In genomic region chr2:30846723-30847122, GRCm38 (mm10) we compare ENCODE assay signal across 15 mouse cellular contexts. TPM values are rescaled to one million over a fixed set of nuclear protein-coding genes. Genes with fewer than 3 reads are reported as not detected.
DNase-seq lines count a peak whose midpoint lies in the region; ATAC-seq and TF ChIP-seq lines count a peak whose summit lies in the region.
"Had no signal": no experiment of that assay in that cellular context is flagged by ENCODE, and none has a peak within 500 bp of the region (broad histone marks: within the 10 kb centered on the region; RNA-seq: fewer than 3 reads in every experiment).

No protein-coding gene starts in this region.

- intact Hi-C loops in heart, postnatal 25 days (cut with DNase I) = no loop called here

- peaks cover 2% of the 10 kb centered on the region; the same call in 1 of the 2 replicates for H3K27me3 ChIP-seq in heart, embryonic 16.5 days (ENCODE audit: control insufficient read depth, insufficient read depth, low read length)
- peaks cover 39% of the 10 kb centered on the region for H3K27me3 ChIP-seq in midbrain, embryonic 10.5 days (ENCODE audit: low read depth, poor library complexity, severe bottlenecking)
- peaks cover 39% of the 10 kb centered on the region for H3K27me3 ChIP-seq in midbrain, embryonic 13.5 days
- H3K27me3 ChIP-seq in myocyte (ENCODE audit: control insufficient read depth, insufficient read depth, insufficient read length) = no peaks in the 10 kb centered on the region

- no peaks in the 10 kb centered on the region for H3K36me3 ChIP-seq in heart, embryonic 16.5 days (ENCODE audit: control insufficient read depth, insufficient read depth)
- no peaks in the 10 kb centered on the region for H3K36me3 ChIP-seq in midbrain, embryonic 10.5 days
- H3K36me3 ChIP-seq in midbrain, embryonic 13.5 days = no peaks in the 10 kb centered on the region
- H3K36me3 ChIP-seq in myocyte (ENCODE audit: control insufficient read depth, insufficient read depth) = no peaks in the 10 kb centered on the region

- peak; percentile 54 for DNase-seq in embryo, embryonic 9.5 days (ENCODE audit: extremely low spot score)
- DNase-seq in embryo, embryonic 11 days = no peak
- DNase-seq in heart, postnatal 25 days (ENCODE audit: low spot score) = no peak
- DNase-seq in midbrain, embryonic 10.5 days (ENCODE audit: low spot score) = no peak
- DNase-seq in right cerebral cortex, adult 2 months (ENCODE audit: low spot score in 2 of 2) = no peak
- DNase-seq: cerebellum, adult 11 months; kidney, adult 11 months; layer of hippocampus, adult 9-11 months; thymus, adult 2 months had no signal

- H3K9ac ChIP-seq in heart, embryonic 16.5 days (ENCODE audit: low read length) = no peak overlapping the region
- H3K9ac ChIP-seq in midbrain, embryonic 13.5 days (replicated peaks) = no peak overlapping the region

- no peaks in the 10 kb centered on the region for H3K79me2 ChIP-seq in myocyte (ENCODE audit: control insufficient read depth, insufficient read depth)

- peak; percentile 30; the same call in 1 of the 2 replicates for ATAC-seq in heart, embryonic 16.5 days (replicated peaks; ENCODE audit: extremely low read depth, insufficient read depth, low FRiP score)
- ATAC-seq in midbrain, embryonic 13.5 days = no peak

- H3K4me3 ChIP-seq in heart, embryonic 16.5 days (ENCODE audit: low read length) = peak overlapping the region; percentile 59; the same call in 1 of the 2 replicates
- peak overlapping the region; percentile 76 for H3K4me3 ChIP-seq in midbrain, embryonic 10.5 days
- no peak overlapping the region for H3K4me3 ChIP-seq in midbrain, embryonic 13.5 days (replicated peaks)
- peak overlapping the region; percentile 34 for H3K4me3 ChIP-seq in myocyte

- no peak overlapping the region for H3ac ChIP-seq in myocyte (ENCODE audit: control insufficient read depth, insufficient read length)

- H3K27ac ChIP-seq in heart, embryonic 16.5 days (ENCODE audit: low read length) = peak overlapping the region; percentile 17
- no peak overlapping the region for H3K27ac ChIP-seq in midbrain, embryonic 10.5 days (replicated peaks)
- no peak overlapping the region for H3K27ac ChIP-seq in midbrain, embryonic 13.5 days

- WGBS in heart, embryonic 16.5 days = 7% methylated on average over 6 of the region's 6 CpGs
- WGBS in midbrain, embryonic 10.5 days = 47% methylated on average over 6 of the region's 6 CpGs
- 47% methylated on average over 6 of the region's 6 CpGs for WGBS in midbrain, embryonic 13.5 days

- TF ChIP-seq POLR2A in myocyte (IDR thresholded peaks at IDR 0.05; ENCODE audit: insufficient read length, low read depth) = no peak

- H3K9me3 ChIP-seq in heart, embryonic 16.5 days (replicated peaks; ENCODE audit: control insufficient read depth, low read length) = no peaks in the 10 kb centered on the region
- no peaks in the 10 kb centered on the region for H3K9me3 ChIP-seq in midbrain, embryonic 10.5 days (replicated peaks)
- no peaks in the 10 kb centered on the region for H3K9me3 ChIP-seq in midbrain, embryonic 13.5 days

- H3K4me1 ChIP-seq in heart, embryonic 16.5 days (ENCODE audit: control insufficient read depth, insufficient read depth, low read length) = peaks cover 25% of the 10 kb centered on the region
- H3K4me1 ChIP-seq in midbrain, embryonic 10.5 days = peaks cover 38% of the 10 kb centered on the region
- peaks cover 8% of the 10 kb centered on the region for H3K4me1 ChIP-seq in midbrain, embryonic 13.5 days (replicated peaks)

- H3K4me2 ChIP-seq in heart, embryonic 16.5 days (ENCODE audit: low read depth, low read length) = peak overlapping the region; percentile 76
- H3K4me2 ChIP-seq in midbrain, embryonic 13.5 days (replicated peaks) = no peak overlapping the region
- H3K4me2 ChIP-seq in myocyte (ENCODE audit: low read depth) = peak overlapping the region; percentile 84

TF ChIP-seq in myocyte, 11 proteins besides CTCF, POLR2A, EP300 and RAD21:
- TF ChIP-seq MYOD1 (IDR thresholded peaks at IDR 0.05; ENCODE audit: control insufficient read depth in 1 of 3, insufficient read length in 2 of 3, low read depth in 2 of 3) (peak in 2 of 3 experiments; percentile 15 to 23), MAX (IDR thresholded peaks at IDR 0.05; ENCODE audit: low read depth) (no peak)

RNA-seq across cellular contexts. Expression of gene Prrx2, which starts 12.0 kb away (rescaled TPM):
- 10.8 and 13.9 TPM in 2 replicates for polyA plus RNA-seq in heart, embryonic 16.5 days (2015; fragmentation: Nextera tagmentation; extraction: Ambion mirVana)
- total RNA-seq in heart, postnatal 25 days (2021) = 1 to 10 TPM in 1 of 2 experiments, under 1 TPM in 1; 0.61 to 1.9 TPM
- polyA plus RNA-seq in midbrain, embryonic 10.5 days (2016; fragmentation: Nextera tagmentation; extraction: Ambion mirVana) = 22.3 and 29.5 TPM in 2 replicates
- polyA plus RNA-seq in midbrain, embryonic 13.5 days (2015; fragmentation: Nextera tagmentation; extraction: Ambion mirVana) = 2.0 and 2.8 TPM in 2 replicates
- 21.8 TPM for polyA plus RNA-seq in myocyte (2012; fragmentation: generic; extraction: Trizol)
- total RNA-seq: common myeloid progenitor, adult 5-6 weeks; liver, adult 2 months; megakaryocyte, adult 5-6 weeks had no signal
- polyA plus RNA-seq: liver, adult 2 months had no signal

RNA-seq across cellular contexts. Expression of gene Asb6, which starts 16.6 kb away (rescaled TPM):
- 20.1 and 22.5 TPM in 2 replicates for polyA plus RNA-seq in heart, embryonic 16.5 days (2015; fragmentation: Nextera tagmentation; extraction: Ambion mirVana)
- total RNA-seq in heart, postnatal 25 days (2021) = 1 to 10 TPM; 9.3 to 9.5 TPM
- 43.9 and 45.8 TPM in 2 replicates for polyA plus RNA-seq in midbrain, embryonic 10.5 days (2016; fragmentation: Nextera tagmentation; extraction: Ambion mirVana)
- 41.7 and 43.0 TPM in 2 replicates for polyA plus RNA-seq in midbrain, embryonic 13.5 days (2015; fragmentation: Nextera tagmentation; extraction: Ambion mirVana)
- polyA plus RNA-seq in myocyte (2012; fragmentation: generic; extraction: Trizol) = 44.9 TPM

RNA-seq across cellular contexts. Expression of gene Ntmt1, which starts 39.1 kb away (rescaled TPM):
- 90.0 and 90.4 TPM in 2 replicates for polyA plus RNA-seq in heart, embryonic 16.5 days (2015; fragmentation: Nextera tagmentation; extraction: Ambion mirVana)
- total RNA-seq in heart, postnatal 25 days (2021) = 10 to 100 TPM; 30.6 to 31.1 TPM
- polyA plus RNA-seq in midbrain, embryonic 10.5 days (2016; fragmentation: Nextera tagmentation; extraction: Ambion mirVana) = 126 and 127 TPM in 2 replicates
- polyA plus RNA-seq in midbrain, embryonic 13.5 days (2015; fragmentation: Nextera tagmentation; extraction: Ambion mirVana) = 121 and 123 TPM in 2 replicates
- polyA plus RNA-seq in myocyte (2012; fragmentation: generic; extraction: Trizol) = 71.2 TPM

RNA-seq across cellular contexts. Expression of gene 1700001O22Rik, which starts 43.3 kb away (rescaled TPM):
- 2.2 and 2.7 TPM in 2 replicates for polyA plus RNA-seq in heart, embryonic 16.5 days (2015; fragmentation: Nextera tagmentation; extraction: Ambion mirVana)
- under 1 TPM; 0.26 to 0.70 TPM for total RNA-seq in heart, postnatal 25 days (2021)
- polyA plus RNA-seq in midbrain, embryonic 10.5 days (2016; fragmentation: Nextera tagmentation; extraction: Ambion mirVana) = 3.5 and 4.0 TPM in 2 replicates
- 1.1 and 1.3 TPM in 2 replicates for polyA plus RNA-seq in midbrain, embryonic 13.5 days (2015; fragmentation: Nextera tagmentation; extraction: Ambion mirVana)
- 0.12 TPM for polyA plus RNA-seq in myocyte (2012; fragmentation: generic; extraction: Trizol)
- total RNA-seq: common myeloid progenitor, adult 5-6 weeks; liver, adult 2 months; megakaryocyte, adult 5-6 weeks had no signal
- polyA plus RNA-seq: liver, adult 2 months had no signal
